Comparison of ENCODE assay signal across 28 mouse cellular contexts in genomic region chr5:104398001-104398400, GRCm38 (mm10). TPM values are rescaled to one million over a fixed set of nuclear protein-coding genes. Genes with fewer than 3 reads are reported as not detected.
DNase-seq lines count a peak whose midpoint lies in the region; ATAC-seq and TF ChIP-seq lines count a peak whose summit lies in the region.
"Had no signal": no experiment of that assay in that cellular context is flagged by ENCODE, and none has a peak within 500 bp of the region (broad histone marks: within the 10 kb centered on the region; RNA-seq: fewer than 3 reads in every experiment).

No protein-coding gene starts in this region.

- H3K27me3 ChIP-seq in embryonic facial prominence, embryonic 11.5 days (ENCODE audit: control insufficient read depth, insufficient read depth, low read length), result no peaks in the 10 kb centered on the region
- H3K27me3 ChIP-seq in embryonic facial prominence, embryonic 10.5 days (replicated peaks; ENCODE audit: low read depth, poor library complexity, severe bottlenecking), result no peaks in the 10 kb centered on the region
- H3K27me3 ChIP-seq in kidney, embryonic 16.5 days (ENCODE audit: insufficient read depth, low read length), result no peaks in the 10 kb centered on the region
- H3K27me3 ChIP-seq in midbrain, embryonic 11.5 days (ENCODE audit: control insufficient read depth, insufficient read depth, low read length), result no peaks in the 10 kb centered on the region
- H3K27me3 ChIP-seq in midbrain, embryonic 14.5 days (ENCODE audit: control insufficient read depth, insufficient read depth, low read length), result no peaks in the 10 kb centered on the region
- no peaks in the 10 kb centered on the region for H3K27me3 ChIP-seq in limb, embryonic 10.5 days (ENCODE audit: low read depth, poor library complexity, severe bottlenecking)
- H3K27me3 ChIP-seq: forebrain, embryonic 13.5 days; hindbrain, embryonic 13.5 days; limb, embryonic 12.5 days; neural tube, embryonic 12.5 days; Patski had no signal

- H3K36me3 ChIP-seq in embryonic facial prominence, embryonic 11.5 days (replicated peaks; ENCODE audit: control insufficient read depth, insufficient read depth, low read depth, low read length), result no peaks in the 10 kb centered on the region
- H3K36me3 ChIP-seq in embryonic facial prominence, embryonic 10.5 days (replicated peaks), result no peaks in the 10 kb centered on the region
- H3K36me3 ChIP-seq in kidney, embryonic 16.5 days (ENCODE audit: insufficient read depth, low read length), result no peaks in the 10 kb centered on the region
- no peaks in the 10 kb centered on the region for H3K36me3 ChIP-seq in midbrain, embryonic 11.5 days (ENCODE audit: control insufficient read depth, insufficient read depth, low read length)
- H3K36me3 ChIP-seq in midbrain, embryonic 14.5 days (ENCODE audit: control insufficient read depth, insufficient read depth, low read length), result no peaks in the 10 kb centered on the region
- H3K36me3 ChIP-seq in limb, embryonic 10.5 days, result no peaks in the 10 kb centered on the region
- H3K36me3 ChIP-seq: G1E; hindbrain, embryonic 13.5 days; limb, embryonic 12.5 days; midbrain, embryonic 10.5 days; neural tube, embryonic 12.5 days had no signal

- H3K9ac ChIP-seq in embryonic facial prominence, embryonic 11.5 days (replicated peaks; ENCODE audit: low read length), result no peak overlapping the region
- no peak overlapping the region for H3K9ac ChIP-seq in kidney, embryonic 16.5 days (replicated peaks; ENCODE audit: low read length)
- H3K9ac ChIP-seq in midbrain, embryonic 11.5 days (ENCODE audit: low read length), result no peak overlapping the region
- no peak overlapping the region for H3K9ac ChIP-seq in midbrain, embryonic 14.5 days (replicated peaks; ENCODE audit: low read length)
- H3K9ac ChIP-seq: forebrain, embryonic 13.5 days; hindbrain, embryonic 13.5 days; limb, embryonic 12.5 days; neural tube, embryonic 12.5 days had no signal

- WGBS in embryonic facial prominence, embryonic 11.5 days, result 76% methylated on average over 1 of the region's 1 CpGs
- 70% methylated on average over 1 of the region's 1 CpGs for WGBS in embryonic facial prominence, embryonic 10.5 days
- WGBS in kidney, embryonic 16.5 days, result 80% methylated on average over 1 of the region's 1 CpGs
- WGBS in midbrain, embryonic 11.5 days, result 73% methylated on average over 1 of the region's 1 CpGs
- WGBS in midbrain, embryonic 14.5 days, result 71% methylated on average over 1 of the region's 1 CpGs
- WGBS in limb, embryonic 10.5 days, result 74% methylated on average over 1 of the region's 1 CpGs

- no peak overlapping the region for H3K4me2 ChIP-seq in embryonic facial prominence, embryonic 11.5 days (ENCODE audit: low read depth, low read length)
- H3K4me2 ChIP-seq in kidney, embryonic 16.5 days (replicated peaks; ENCODE audit: low read depth, low read length), result no peak overlapping the region
- H3K4me2 ChIP-seq in midbrain, embryonic 11.5 days, result no peak overlapping the region
- no peak overlapping the region for H3K4me2 ChIP-seq in midbrain, embryonic 14.5 days (ENCODE audit: low read length)
- H3K4me2 ChIP-seq: forebrain, embryonic 13.5 days; heart, embryonic 11.5 days; hindbrain, embryonic 13.5 days; limb, embryonic 12.5 days; liver, embryonic 11.5 days; neural tube, embryonic 12.5 days had no signal

- intact Hi-C loops in left cerebral cortex, adult 2 months (cut with DNase I), result no loop called here

- H3K4me3 ChIP-seq in embryonic facial prominence, embryonic 11.5 days (ENCODE audit: low read depth, low read length), result no peak overlapping the region
- H3K4me3 ChIP-seq in embryonic facial prominence, embryonic 10.5 days, result no peak overlapping the region
- no peak overlapping the region for H3K4me3 ChIP-seq in kidney, embryonic 16.5 days (ENCODE audit: low read length)
- no peak overlapping the region for H3K4me3 ChIP-seq in midbrain, embryonic 11.5 days (ENCODE audit: low read depth, low read length)
- no peak overlapping the region for H3K4me3 ChIP-seq in midbrain, embryonic 14.5 days (replicated peaks; ENCODE audit: low read depth, low read length)
- H3K4me3 ChIP-seq in limb, embryonic 10.5 days, result no peak overlapping the region
- H3K4me3 ChIP-seq in left cerebral cortex, adult 2 months, result no peak overlapping the region
- H3K4me3 ChIP-seq: forebrain, embryonic 13.5 days; hindbrain, embryonic 13.5 days; limb, embryonic 12.5 days; midbrain, embryonic 10.5 days; myocyte; neural tube, embryonic 12.5 days had no signal

- DNase-seq in embryonic facial prominence, embryonic 11.5 days (ENCODE audit: low spot score), result peak; percentile 30
- no peak for DNase-seq in embryonic facial prominence, embryonic 10.5 days (ENCODE audit: low spot score)
- DNase-seq in kidney, adult 11 months, result no peak
- DNase-seq in midbrain, embryonic 11.5 days (ENCODE audit: low spot score, missing footprints), result peak; percentile 26
- no peak for DNase-seq in midbrain, embryonic 14.5 days
- DNase-seq in limb, embryonic 10.5 days (ENCODE audit: low spot score), result no peak
- no peak for DNase-seq in left cerebral cortex, adult 2 months (ENCODE audit: extremely low spot score in 1 of 2, low spot score in 2 of 2)
- DNase-seq: adrenal gland, postnatal 25 days; cerebellum, adult 11-12 months; cerebellum, adult 9-11 months; gastrocnemius, postnatal 14 days; heart, postnatal 4 days; kidney, adult 9 months; layer of hippocampus, postnatal 36 days; right cerebral cortex, adult 18-20 months; spleen, adult 18-20 months; thymus, postnatal 25 days had no signal

- no peak overlapping the region for H3K27ac ChIP-seq in embryonic facial prominence, embryonic 11.5 days (replicated peaks; ENCODE audit: low read depth, low read length)
- no peak overlapping the region for H3K27ac ChIP-seq in embryonic facial prominence, embryonic 10.5 days (replicated peaks)
- 0 out of 2 replicates have a peak overlapping the region, but pooled peaks have one; percentile 18 for H3K27ac ChIP-seq in kidney, embryonic 16.5 days (ENCODE audit: low read length)
- no peak overlapping the region for H3K27ac ChIP-seq in midbrain, embryonic 11.5 days (ENCODE audit: low read depth, low read length)
- H3K27ac ChIP-seq in midbrain, embryonic 14.5 days (replicated peaks; ENCODE audit: low read depth, low read length), result no peak overlapping the region
- 0 out of 2 replicates have a peak overlapping the region, but pooled peaks have one; percentile 30 for H3K27ac ChIP-seq in limb, embryonic 10.5 days
- H3K27ac ChIP-seq in left cerebral cortex, adult 2 months, result no peak overlapping the region
- H3K27ac ChIP-seq: forebrain, embryonic 13.5 days; hindbrain, embryonic 13.5 days; limb, embryonic 12.5 days; midbrain, embryonic 10.5 days; neural tube, embryonic 12.5 days had no signal

- H3K4me1 ChIP-seq in embryonic facial prominence, embryonic 11.5 days (ENCODE audit: control insufficient read depth, insufficient read depth, low read length), result no peaks in the 10 kb centered on the region
- peaks cover 25% of the 10 kb centered on the region for H3K4me1 ChIP-seq in embryonic facial prominence, embryonic 10.5 days
- peaks cover 16% of the 10 kb centered on the region for H3K4me1 ChIP-seq in kidney, embryonic 16.5 days (ENCODE audit: insufficient read depth, low read length)
- no peaks in the 10 kb centered on the region for H3K4me1 ChIP-seq in midbrain, embryonic 11.5 days (ENCODE audit: control insufficient read depth, insufficient read depth, low read length)
- H3K4me1 ChIP-seq in midbrain, embryonic 14.5 days (ENCODE audit: control insufficient read depth, insufficient read depth, low read length), result no peaks in the 10 kb centered on the region
- H3K4me1 ChIP-seq in limb, embryonic 10.5 days, result peaks cover 35% of the 10 kb centered on the region
- H3K4me1 ChIP-seq: forebrain, embryonic 13.5 days; hindbrain, embryonic 13.5 days had no signal

- no peak for TF ChIP-seq CTCF in left cerebral cortex, adult 2 months (IDR thresholded peaks at IDR 0.05)

- no peaks in the 10 kb centered on the region for H3K9me3 ChIP-seq in embryonic facial prominence, embryonic 11.5 days (replicated peaks; ENCODE audit: control insufficient read depth, low read length)
- H3K9me3 ChIP-seq in embryonic facial prominence, embryonic 10.5 days, result no peaks in the 10 kb centered on the region
- H3K9me3 ChIP-seq in kidney, embryonic 16.5 days (ENCODE audit: low read length), result no peaks in the 10 kb centered on the region; the same call in 1 of the 2 replicates
- H3K9me3 ChIP-seq in midbrain, embryonic 11.5 days (ENCODE audit: control insufficient read depth, low read length), result no peaks in the 10 kb centered on the region
- H3K9me3 ChIP-seq in midbrain, embryonic 14.5 days (ENCODE audit: control insufficient read depth, low read length), result no peaks in the 10 kb centered on the region
- H3K9me3 ChIP-seq in limb, embryonic 10.5 days (replicated peaks), result no peaks in the 10 kb centered on the region
- H3K9me3 ChIP-seq: forebrain, embryonic 13.5 days; hindbrain, embryonic 13.5 days; limb, embryonic 12.5 days; midbrain, embryonic 10.5 days; neural tube, embryonic 12.5 days had no signal

- ATAC-seq in embryonic facial prominence, embryonic 11.5 days (replicated peaks; ENCODE audit: insufficient number of reproducible peaks, low FRiP score, low TSS enrichment, low read depth), result no peak
- ATAC-seq in kidney, embryonic 16.5 days (ENCODE audit: low FRiP score, low TSS enrichment), result no peak
- ATAC-seq in midbrain, embryonic 11.5 days (ENCODE audit: low FRiP score), result no peak
- no peak for ATAC-seq in midbrain, embryonic 14.5 days (ENCODE audit: low FRiP score, low TSS enrichment)
- ATAC-seq: forebrain, embryonic 13.5 days; Patski had no signal

RNA-seq across cellular contexts. Expression of gene Spp1, which starts 36.9 kb away (rescaled TPM):
- polyA plus RNA-seq in embryonic facial prominence, embryonic 11.5 days (2014; fragmentation: Nextera tagmentation; extraction: Ambion mirVana), result 10.3 and 13.5 TPM in 2 replicates
- 6.0 and 6.5 TPM in 2 replicates for polyA plus RNA-seq in embryonic facial prominence, embryonic 10.5 days (2016; fragmentation: Nextera tagmentation; extraction: Ambion mirVana)
- polyA plus RNA-seq in kidney, embryonic 16.5 days (2015; fragmentation: Nextera tagmentation; extraction: Ambion mirVana), result 167 and 243 TPM in 2 replicates
- polyA plus RNA-seq in midbrain, embryonic 11.5 days (2014; fragmentation: Nextera tagmentation; extraction: Ambion mirVana), result 6.8 and 8.2 TPM in 2 replicates
- polyA plus RNA-seq in midbrain, embryonic 14.5 days (2014; fragmentation: Nextera tagmentation; extraction: Ambion mirVana), result 7.1 and 65.2 TPM in 2 replicates
- polyA plus RNA-seq in limb, embryonic 10.5 days (2016; fragmentation: Nextera tagmentation; extraction: Ambion mirVana), result 2.0 and 6.4 TPM in 2 replicates
- 10 to 100 TPM; 10.1 to 12.9 TPM for total RNA-seq in left cerebral cortex, adult 2 months (2021)
- total RNA-seq: G1E had no signal
- polyA plus RNA-seq: G1E had no signal

Comparison
In these comparisons a context has a peak if more than half of its experiments do, and no peak if none do; other contexts are left out.
1. DNase-seq: peak in embryonic facial prominence, embryonic 11.5 days (single experiment) and midbrain, embryonic 11.5 days (single experiment); none in embryonic facial prominence, embryonic 10.5 days (single experiment), kidney, adult 11 months (single experiment), midbrain, embryonic 14.5 days (single experiment), limb, embryonic 10.5 days (single experiment) and left cerebral cortex, adult 2 months (0 of 2).
2. H3K27ac ChIP-seq: peak in kidney, embryonic 16.5 days (single experiment) and limb, embryonic 10.5 days (single experiment); none in embryonic facial prominence, embryonic 11.5 days (single experiment), embryonic facial prominence, embryonic 10.5 days (single experiment), midbrain, embryonic 11.5 days (single experiment), midbrain, embryonic 14.5 days (single experiment) and left cerebral cortex, adult 2 months (single experiment).